Mouse (Mus musculus) lung, postnatal 0 days (tissue): Measurements from ENCODE around the gene Grxcr1.

Source experiments
- CTCF ChIP-seq: IDR thresholded peaks from 2 replicates; pipeline ENCODE4 v1.5.1; 2016; ENCODE audit warnings: antibody characterized with exemption, mild to moderate bottlenecking
- EP300 ChIP-seq: IDR thresholded peaks from 2 replicates; pipeline ENCODE4 v1.6.1; 2016; ENCODE audit warnings: antibody characterized with exemption, mild to moderate bottlenecking, control low read depth

DNA sequence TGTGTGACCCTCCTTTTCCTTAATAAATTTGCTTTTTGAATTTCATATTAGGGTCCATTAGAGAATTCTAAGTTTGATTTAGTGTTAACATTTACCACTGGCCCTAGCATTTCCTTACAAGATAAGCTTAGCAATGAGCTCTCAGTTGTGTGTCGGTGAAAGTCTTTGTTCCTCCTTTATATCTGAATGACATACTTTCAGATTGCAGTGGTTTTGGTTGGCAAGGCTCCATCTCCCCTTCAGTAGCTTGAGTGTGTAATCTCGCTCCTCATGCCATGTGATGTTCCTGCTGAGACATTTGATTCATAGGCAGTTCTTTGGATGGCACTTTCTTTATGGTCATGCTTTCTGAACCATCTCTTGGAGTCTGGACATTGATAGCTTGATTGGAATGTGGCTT, 7.4 kb downstream of the Grxcr1 start:
- TF ChIP-seq EP300 (no peak), CTCF (no peak)
